Mouse (Mus musculus): ENCODE measurements around the gene Hhatl.

DNA sequence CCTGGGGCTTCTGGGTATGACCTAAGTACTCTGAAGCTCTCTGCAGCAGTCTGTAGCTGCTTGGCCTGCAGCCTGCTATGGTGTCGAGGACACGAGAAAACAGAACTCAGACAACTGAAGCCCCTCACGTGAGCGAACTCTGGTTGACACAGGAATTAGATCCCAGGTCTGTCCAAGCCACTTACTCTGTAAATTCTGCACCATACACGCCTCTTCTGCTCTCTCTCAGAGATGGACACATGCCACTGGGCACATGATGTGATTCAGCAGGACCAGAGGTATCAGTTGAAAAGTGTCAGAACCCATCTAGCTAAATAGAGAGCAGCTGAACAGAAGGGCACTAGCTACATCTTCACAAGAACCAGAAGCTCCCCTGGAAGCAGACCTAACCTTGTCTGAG lies 19.9 kb downstream of the Hhatl start:
- TF ChIP-seq EP300 (optimal IDR thresholded peaks at IDR 0.05) (no peak), CTCF (IDR thresholded peaks at IDR 0.05; ENCODE audit: low read depth) (no peak)
